Mouse (Mus musculus) E14TG2a.4 (cell line): ENCODE data around the gene Ano6.

Experiments
- CTCF ChIP-seq: conservative IDR thresholded peaks from 2 replicates; pipeline ENCODE4 v1.5.1; 2014; ENCODE audit warnings: low read length
- NANOG ChIP-seq: IDR thresholded peaks from 2 replicates; pipeline ENCODE4 v1.6.1; 2014; ENCODE audit warnings: borderline replicate concordance, low read length, mixed read lengths

- no peak for TF ChIP-seq CTCF
- TF ChIP-seq NANOG: no peak
Measured at GRCm38 (mm10) chr15:95910099-95910780, 119.6 kb downstream of the Ano6 start.
